Mouse (Mus musculus): ENCODE results near the gene Rgs6. TPM values are rescaled to one million over a fixed set of nuclear protein-coding genes. Genes with fewer than 3 reads are reported as not detected.
A peak's percentile ranks its signal among the peaks of the same experiment; 100 is the strongest.

The Rgs6 gene
- total RNA-seq, 1 experiment from 2014 or later, result 2.1 TPM

- DNase-seq, result no peak
Observed at GRCm38 (mm10) chr12:82649991-82650390, 61.9 kb downstream of the Rgs6 start.

- DNase-seq, result peak; percentile 6
Observed at GRCm38 (mm10) chr12:82664598-82664997, 76.5 kb downstream of the Rgs6 start.

GRCm38 (mm10) chr12:82667441-82667840, 79.3 kb downstream of the Rgs6 start:
- DNase-seq, result no peak

- DNase-seq, result no peak
Observed at GRCm38 (mm10) chr12:82670201-82670737, 82.2 kb downstream of the Rgs6 start.

- DNase-seq, result no peak
Observed at GRCm38 (mm10) chr12:82671591-82671990, 83.5 kb downstream of the Rgs6 start.

- peak; percentile 60 for DNase-seq
Observed at GRCm38 (mm10) chr12:82675137-82675536, 87.0 kb downstream of the Rgs6 start.

GRCm38 (mm10) chr12:82687015-82687414, 98.9 kb downstream of the Rgs6 start:
- DNase-seq, result no peak

GRCm38 (mm10) chr12:82698886-82699527, 110.9 kb downstream of the Rgs6 start:
- DNase-seq, result no peak

- DNase-seq, result no peak
Observed at GRCm38 (mm10) chr12:82699528-82699905, 111.4 kb downstream of the Rgs6 start.

- DNase-seq, result no peak
Observed at GRCm38 (mm10) chr12:82700241-82700640, 112.1 kb downstream of the Rgs6 start.

- DNase-seq, result peak; percentile 57
Observed at GRCm38 (mm10) chr12:82700840-82701239, 112.7 kb downstream of the Rgs6 start.

GRCm38 (mm10) chr12:82701359-82701758, 113.3 kb downstream of the Rgs6 start:
- no peak for DNase-seq

GRCm38 (mm10) chr12:82710376-82710775, 122.3 kb downstream of the Rgs6 start:
- no peak for DNase-seq

- DNase-seq, result no peak
Observed at GRCm38 (mm10) chr12:82714284-82714683, 126.2 kb downstream of the Rgs6 start.

- no peak for DNase-seq
Observed at GRCm38 (mm10) chr12:82723017-82723540, 135.0 kb downstream of the Rgs6 start.

- DNase-seq, result no peak
Observed at GRCm38 (mm10) chr12:82726255-82726654, 138.2 kb downstream of the Rgs6 start.

GRCm38 (mm10) chr12:82731587-82731986, 143.5 kb downstream of the Rgs6 start:
- DNase-seq, result no peak

GRCm38 (mm10) chr12:82742955-82743354, 154.9 kb downstream of the Rgs6 start:
- peak; percentile 9 for DNase-seq

- no peak for DNase-seq
Observed at GRCm38 (mm10) chr12:82744026-82744425, 155.9 kb downstream of the Rgs6 start.

GRCm38 (mm10) chr12:82744826-82745225, 156.7 kb downstream of the Rgs6 start:
- no peak for DNase-seq

- DNase-seq, result no peak
Observed at GRCm38 (mm10) chr12:82747099-82747498, 159.0 kb downstream of the Rgs6 start.

GRCm38 (mm10) chr12:82751846-82752245, 163.8 kb downstream of the Rgs6 start:
- no peak for DNase-seq

- DNase-seq, result no peak
Observed at GRCm38 (mm10) chr12:82754501-82754900, 166.4 kb downstream of the Rgs6 start.

GRCm38 (mm10) chr12:82756756-82757155, 168.7 kb downstream of the Rgs6 start:
- peak; percentile 9 for DNase-seq

Data from adrenal gland, postnatal 14 days (tissue).